Mouse (Mus musculus) CD4-positive, CD25-positive, alpha-beta regulatory T cell, adult 4 months (primary cell): ENCODE measurements around the gene Acot6. TPM values are rescaled to one million over a fixed set of nuclear protein-coding genes. Genes with fewer than 3 reads are reported as not detected.

Experiments
- ATAC-seq: one replicate; pipeline ENCODE4 v1.8.0; 2017
- polyA plus RNA-seq, 2 experiments: library from polyadenylated mRNA; unstranded; fragments of 100-300 nt; shearing (Covaris generic); gene quantifications; one replicate each; pipeline ENCODE4 v1.2.1; 2017

The Acot6 gene
- polyA plus RNA-seq, 2 experiments from 2014 or later, result 0.77 to 1.0 TPM

GRCm38 (mm10) chr12:84154786-84155522, 54.5 kb downstream of the Acot6 start:
- ATAC-seq, result no peak

GRCm38 (mm10) chr12:84155523-84155871, 55.0 kb downstream of the Acot6 start:
- no peak for ATAC-seq

- no peak for ATAC-seq
Measured at GRCm38 (mm10) chr12:84156210-84156609, 55.8 kb downstream of the Acot6 start.

DNA sequence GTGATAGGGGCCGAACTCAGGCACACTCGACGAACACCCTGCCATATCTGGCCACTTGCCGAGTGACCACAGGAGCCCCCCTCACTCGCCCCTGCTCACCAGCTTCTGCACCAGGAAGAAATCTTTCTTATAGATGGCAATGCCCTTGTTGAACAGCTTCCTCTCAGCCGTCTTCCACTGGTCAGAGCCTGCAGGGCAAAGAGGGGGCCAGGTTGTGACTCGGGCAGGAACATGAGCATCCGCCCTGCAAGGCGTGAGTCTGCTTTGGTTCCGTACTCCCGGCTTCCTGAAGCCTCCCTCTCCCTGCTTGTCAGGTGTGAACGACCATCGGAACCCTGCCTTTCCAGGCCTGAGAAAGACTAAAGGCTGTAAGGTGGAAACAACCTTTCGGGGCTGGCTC, 57.7 kb downstream of the Acot6 start:
- no peak for ATAC-seq

- ATAC-seq, result no peak
Measured at GRCm38 (mm10) chr12:84160491-84160890, 60.0 kb downstream of the Acot6 start.

Other genes with a start within 250 kb of the Acot6 start
- gene Numb, start 178.7 kb upstream of the Acot6 start, polyA plus RNA-seq, result 10 to 100 TPM; 36.7 to 39.4 TPM
- 1 to 10 TPM in 1 of 2 experiments, under 1 TPM in 1; 0.94 to 1.7 TPM for gene Riox1, start 150.0 kb upstream of the Acot6 start, polyA plus RNA-seq
- not detected for gene Heatr4, start 115.8 kb upstream of the Acot6 start, polyA plus RNA-seq
- 10 to 100 TPM; 28.3 to 39.0 TPM for gene Acot2, start 112.8 kb upstream of the Acot6 start, polyA plus RNA-seq
- gene Acot1, start 91.2 kb upstream of the Acot6 start, polyA plus RNA-seq, result not detected
- gene Acot4, start 62.3 kb upstream of the Acot6 start, polyA plus RNA-seq, result under 1 TPM in 1 of 2 experiments, not detected in 1; 0.11 TPM
- not detected for gene Gm49366, start 61.7 kb upstream of the Acot6 start, polyA plus RNA-seq
- gene Acot3, start 48.5 kb upstream of the Acot6 start, polyA plus RNA-seq, result not detected
- not detected for gene Acot5, start 31.3 kb upstream of the Acot6 start, polyA plus RNA-seq
- under 1 TPM; 0.10 to 0.12 TPM for gene Dnal1, start 13.7 kb downstream of the Acot6 start, polyA plus RNA-seq
- not detected for gene Pnma1, start 47.8 kb downstream of the Acot6 start, polyA plus RNA-seq
- 1 to 10 TPM; 7.3 to 8.2 TPM for gene Elmsan1, start 118.2 kb downstream of the Acot6 start, polyA plus RNA-seq
- 10 to 100 TPM; 50.3 to 52.9 TPM for gene Ptgr2, start 184.6 kb downstream of the Acot6 start, polyA plus RNA-seq
- 10 to 100 TPM; 44.8 to 69.0 TPM for gene Zfp410, start 216.2 kb downstream of the Acot6 start, polyA plus RNA-seq